Mouse (Mus musculus) erythroblast, embryonic 14.5 days (primary cell): Measurements from ENCODE around the gene Capza1.

Experiments used
- GATA1 ChIP-seq: IDR thresholded peaks from 2 replicates; pipeline ENCODE4 v1.6.1; 2012; ENCODE audit warnings: low read length, inconsistent platforms, mixed read lengths
- TAL1 ChIP-seq: IDR thresholded peaks from 3 replicates; pipeline ENCODE4 v1.6.1; 2012; ENCODE audit warnings: low read length, inconsistent platforms, mixed read lengths

DNA sequence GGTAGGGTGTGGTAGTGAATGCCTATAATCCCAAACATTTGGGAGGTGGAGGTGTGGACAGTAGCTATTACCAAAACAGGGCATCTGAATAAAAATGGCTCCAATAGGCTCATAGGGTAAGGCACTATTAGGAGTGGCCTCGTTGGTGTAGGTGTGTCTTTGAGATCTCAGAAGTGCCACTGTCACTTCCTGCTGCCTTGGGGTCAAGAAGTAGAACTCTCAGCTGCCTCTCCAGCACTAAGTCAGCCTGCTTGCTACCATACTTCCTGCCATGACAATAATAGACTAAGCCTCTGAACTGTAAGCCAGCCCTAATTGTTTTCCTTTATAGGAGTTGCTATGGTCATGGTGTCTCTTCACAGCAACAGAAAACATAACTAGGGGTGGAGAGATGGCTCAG is 8.2 kb downstream of the Capza1 start:
- TF ChIP-seq GATA1 (no peak), TAL1 (no peak)
